Mouse (Mus musculus) left cerebral cortex, adult 8-10 months (tissue): ENCODE results near the gene Gm21190. TPM values are rescaled to one million over a fixed set of nuclear protein-coding genes. Genes with fewer than 3 reads are reported as not detected.
"Not testable (repeated sequence)": the region's sequence is repeated elsewhere in the genome, so short reads cannot be mapped to it uniquely, and the experiment has no call there.

Source experiments
- DNase-seq, 2 experiments: peaks; one replicate each; pipeline ENCODE4 v3.0.0; 2022; ENCODE audit warnings: low spot score in 2 of 2
- total RNA-seq, 4 experiments: library from RNA; stranded (reverse); gene quantifications; 2 replicates each; pipeline ENCODE4 v1.2.4; 2022

The Gm21190 gene
- total RNA-seq, 4 experiments from 2014 or later, result not detected

DNA sequence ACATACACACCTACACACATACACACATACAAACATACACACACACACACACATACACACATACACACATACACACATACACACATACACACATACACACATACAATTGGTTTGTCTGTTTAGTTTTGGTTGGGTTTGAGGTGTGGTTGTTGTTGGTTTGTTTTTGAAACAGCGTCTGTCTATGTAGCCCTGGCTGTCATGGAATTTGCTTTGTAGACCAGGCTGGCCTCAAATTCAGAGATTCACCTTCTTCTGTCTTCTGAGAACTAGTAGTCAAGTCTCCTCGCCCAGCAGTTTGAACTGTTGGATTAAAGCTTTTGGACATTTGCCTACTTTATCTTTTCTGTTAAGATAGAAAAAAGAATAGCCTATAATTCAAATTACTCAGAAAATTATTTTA lies 38.1 kb downstream of the Gm21190 start:
- not testable (repeated sequence) for DNase-seq

DNA sequence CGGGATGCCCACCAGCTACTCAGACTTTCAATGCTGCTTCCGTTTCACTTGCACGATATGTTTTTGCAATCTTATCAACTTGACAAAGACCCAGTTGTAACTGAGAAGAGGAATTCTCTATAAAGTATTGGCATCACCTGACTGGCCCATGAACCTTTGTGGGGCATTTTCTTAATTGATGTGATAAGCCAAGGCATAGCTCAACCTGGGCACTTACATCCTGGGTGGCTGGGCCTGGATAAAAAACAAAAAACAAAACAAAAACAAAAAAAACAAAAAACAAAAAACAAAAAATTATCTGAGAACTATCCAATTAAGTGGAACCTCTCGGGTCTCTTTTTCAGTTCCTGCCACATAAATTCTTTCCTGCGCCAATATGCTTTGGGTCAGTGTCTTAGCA lies 40.3 kb downstream of the Gm21190 start:
- DNase-seq, result no peak

DNA sequence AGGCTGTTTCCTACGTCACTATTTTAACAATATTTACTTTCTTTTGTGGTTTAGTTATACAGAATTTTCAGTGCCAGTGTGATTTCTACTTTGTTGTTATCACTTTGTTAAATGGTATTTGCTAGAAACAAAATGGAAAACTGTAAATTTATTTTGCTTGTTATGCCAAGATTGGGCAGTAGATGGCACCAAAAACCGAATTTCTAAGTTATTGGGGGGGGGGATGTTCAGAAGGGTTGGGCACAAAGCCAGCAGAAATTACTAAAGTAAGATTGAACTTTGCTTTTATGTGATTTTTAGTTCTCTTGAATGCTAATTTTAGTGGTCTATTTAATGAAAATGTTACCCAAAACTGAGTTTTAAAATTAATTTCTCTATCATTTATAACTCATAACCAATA lies 44.4 kb downstream of the Gm21190 start:
- not testable (repeated sequence) for DNase-seq

DNA sequence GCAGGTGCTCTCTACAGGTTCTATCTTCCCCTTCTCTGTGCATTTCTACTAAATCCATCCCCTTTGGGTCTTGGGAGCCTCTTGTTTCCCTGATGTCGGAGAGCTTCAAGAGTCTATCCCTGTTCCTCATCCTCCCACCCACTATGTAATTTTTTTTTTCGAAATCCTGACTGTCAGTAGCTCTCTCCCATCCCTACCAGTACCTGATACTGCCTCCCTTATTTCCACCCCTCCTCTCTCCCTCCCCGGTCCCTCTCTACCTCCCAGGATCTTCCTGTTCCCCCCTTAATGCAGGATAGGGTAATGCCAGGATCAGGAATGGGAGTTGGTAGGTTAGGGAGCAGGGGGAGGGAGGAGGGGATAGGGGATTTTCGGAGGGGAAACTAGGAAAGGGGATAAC lies 45.4 kb downstream of the Gm21190 start:
- not testable (repeated sequence) for DNase-seq

DNA sequence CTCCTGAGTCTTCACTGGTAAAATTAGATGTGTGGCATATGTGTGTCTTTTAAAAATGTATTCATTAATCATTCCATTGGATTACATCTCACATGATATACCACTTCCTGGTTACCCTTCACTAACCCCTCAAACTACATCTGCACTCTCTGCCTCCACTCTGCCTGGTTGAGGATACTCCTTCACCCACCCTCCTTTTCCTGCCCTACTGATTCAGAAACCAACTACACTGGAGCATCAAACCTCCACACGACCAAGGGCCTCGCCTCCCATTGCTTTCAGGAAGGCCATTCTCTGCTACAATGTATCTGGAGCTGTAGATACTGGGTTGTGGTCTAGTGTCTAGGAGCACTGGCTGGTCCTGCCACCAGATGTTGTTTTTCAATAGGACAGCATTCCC lies 46.2 kb downstream of the Gm21190 start:
- not testable (repeated sequence) for DNase-seq

DNA sequence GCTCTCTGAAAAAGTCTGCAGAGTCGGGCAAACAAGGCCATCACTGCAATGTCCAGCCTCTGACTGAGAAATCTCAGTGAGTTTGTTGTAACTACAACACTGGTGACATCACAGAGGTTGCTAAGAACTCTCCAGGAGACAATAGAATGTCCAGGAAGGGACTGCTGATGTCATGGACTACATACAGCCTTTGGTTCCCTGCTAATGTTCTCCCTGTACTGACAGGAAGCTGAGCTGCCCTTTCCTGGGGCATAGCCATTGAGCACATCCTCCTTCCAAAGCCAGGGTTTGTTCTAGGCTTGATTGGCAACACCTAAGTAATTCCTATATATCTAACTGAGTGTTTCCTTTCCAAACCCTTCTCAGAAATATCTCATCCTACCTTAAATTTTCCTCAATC lies 52.6 kb downstream of the Gm21190 start, which contains the start of gene Gm21149:
Gm21149 (minus strand) TSS at position 101 of the 400 bp plus-strand sequence.
- not testable (repeated sequence) for DNase-seq

Other genes with a start within 250 kb of the Gm21190 start
- gene Gm21149, start 52.7 kb downstream of the Gm21190 start, total RNA-seq, result not detected
- gene Gm21083, start 48.1 kb upstream of the Gm21190 start, total RNA-seq, result not detected
- gene Speer4d, start 89.8 kb upstream of the Gm21190 start, total RNA-seq, result not detected
- not detected for gene 4930572O03Rik, start 127.8 kb upstream of the Gm21190 start, total RNA-seq
- gene Speer4c, start 185.0 kb upstream of the Gm21190 start, total RNA-seq, result not detected